11 mouse cellular contexts compared by ENCODE assay signal in the genomic region with DNA sequence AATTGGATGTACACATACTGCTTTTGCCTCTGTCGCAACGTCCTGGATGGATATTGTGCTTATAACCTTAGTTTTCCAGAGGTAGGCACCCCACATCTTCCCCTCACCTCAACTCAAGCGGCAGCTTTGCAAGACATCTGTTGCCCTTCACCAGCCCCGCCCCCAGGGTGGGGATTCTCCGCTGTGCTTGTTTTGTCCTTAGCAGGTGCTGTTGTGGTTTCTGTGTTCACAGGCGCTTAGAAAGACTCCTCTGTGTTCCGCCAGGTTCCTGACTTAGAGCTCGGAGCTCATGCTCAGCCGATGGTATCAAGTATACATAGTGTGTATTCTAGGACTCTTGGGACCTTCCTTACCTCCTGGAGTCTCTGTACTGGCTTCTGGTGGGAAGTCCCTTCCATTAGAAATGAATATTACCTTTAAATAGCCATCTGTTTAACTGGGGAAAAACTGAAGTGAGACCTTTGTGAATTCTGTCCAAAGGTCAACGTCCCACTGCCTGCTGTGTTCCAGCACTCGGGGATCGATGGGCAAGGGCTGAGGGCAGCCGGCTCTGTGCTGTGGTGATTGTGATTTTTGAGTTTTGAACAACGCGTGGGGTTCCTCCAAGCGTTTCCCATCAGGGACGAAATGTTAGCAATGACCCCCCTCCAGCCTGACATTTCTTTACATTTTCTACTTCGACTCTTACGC. TPM values are rescaled to one million over a fixed set of nuclear protein-coding genes. Genes with fewer than 3 reads are reported as not detected.
DNase-seq lines count a peak whose midpoint lies in the region; ATAC-seq and TF ChIP-seq lines count a peak whose summit lies in the region.
"Had no signal": no experiment of that assay in that cellular context is flagged by ENCODE, and none has a peak within 500 bp of the region (broad histone marks: within the 10 kb centered on the region; RNA-seq: fewer than 3 reads in every experiment).

No protein-coding gene starts in this region.

- peak; percentile 8 to 23 for DNase-seq in heart, postnatal 14 days
- DNase-seq in heart, postnatal 25 days (ENCODE audit: low spot score) = no peak
- DNase-seq in thymus, postnatal 0 days (ENCODE audit: low spot score) = peak; percentile 95
- no peak for DNase-seq in right cerebral cortex, postnatal 4 days
- DNase-seq: gastrocnemius, postnatal 10 days had no signal

- H3K9ac ChIP-seq in forebrain, embryonic 12.5 days = no peak overlapping the region
- H3K9ac ChIP-seq in hindbrain, embryonic 12.5 days = no peak overlapping the region
- H3K9ac ChIP-seq: intestine, embryonic 15.5 days had no signal

- H3K79me2 ChIP-seq in myocyte (ENCODE audit: control insufficient read depth, insufficient read depth) = no peaks in the 10 kb centered on the region

- peaks cover 8% of the 10 kb centered on the region for H3K4me1 ChIP-seq in forebrain, embryonic 12.5 days
- H3K4me1 ChIP-seq in hindbrain, embryonic 12.5 days = peaks cover 10% of the 10 kb centered on the region

- 87% methylated on average over 19 of the region's 19 CpGs for WGBS in forebrain, embryonic 12.5 days
- WGBS in hindbrain, embryonic 12.5 days = 83% methylated on average over 19 of the region's 19 CpGs

- H3K36me3 ChIP-seq in myocyte (ENCODE audit: control insufficient read depth, insufficient read depth) = no peaks in the 10 kb centered on the region
- H3K36me3 ChIP-seq in forebrain, embryonic 12.5 days (replicated peaks) = no peaks in the 10 kb centered on the region
- H3K36me3 ChIP-seq in hindbrain, embryonic 12.5 days = no peaks in the 10 kb centered on the region
- H3K36me3 ChIP-seq: intestine, embryonic 15.5 days had no signal

- H3K27ac ChIP-seq in forebrain, embryonic 12.5 days = no peak overlapping the region
- H3K27ac ChIP-seq in hindbrain, embryonic 12.5 days = no peak overlapping the region
- H3K27ac ChIP-seq: intestine, embryonic 15.5 days; macrophage had no signal

- no peaks in the 10 kb centered on the region for H3K9me3 ChIP-seq in forebrain, embryonic 12.5 days
- no peaks in the 10 kb centered on the region for H3K9me3 ChIP-seq in hindbrain, embryonic 12.5 days (replicated peaks)
- H3K9me3 ChIP-seq: intestine, embryonic 15.5 days had no signal

- TF ChIP-seq POLR2A in myocyte (IDR thresholded peaks at IDR 0.05; ENCODE audit: insufficient read length, low read depth) = no peak

- intact Hi-C loops in heart, postnatal 14 days (cut with DNase I) = no loop called here
- intact Hi-C loops in heart, postnatal 25 days (cut with DNase I) = no loop called here

- ATAC-seq in CD4-positive, CD25-positive, alpha-beta regulatory T cell, adult 4 months = peak; percentile 95
- no peak for ATAC-seq in forebrain, embryonic 12.5 days (ENCODE audit: low FRiP score)
- no peak for ATAC-seq in hindbrain, embryonic 12.5 days (ENCODE audit: low FRiP score)
- ATAC-seq: intestine, embryonic 15.5 days had no signal

- no peak overlapping the region for H3K4me2 ChIP-seq in myocyte (ENCODE audit: low read depth)
- H3K4me2 ChIP-seq in forebrain, embryonic 12.5 days = no peak overlapping the region
- no peak overlapping the region for H3K4me2 ChIP-seq in hindbrain, embryonic 12.5 days (replicated peaks)
- H3K4me2 ChIP-seq: intestine, embryonic 15.5 days had no signal

- H3K4me3 ChIP-seq in myocyte = no peak overlapping the region
- H3K4me3 ChIP-seq in forebrain, embryonic 12.5 days (replicated peaks) = no peak overlapping the region
- H3K4me3 ChIP-seq in hindbrain, embryonic 12.5 days = no peak overlapping the region
- H3K4me3 ChIP-seq: intestine, embryonic 15.5 days had no signal

- H3ac ChIP-seq in myocyte (ENCODE audit: control insufficient read depth, insufficient read length) = no peak overlapping the region

- no peaks in the 10 kb centered on the region for H3K27me3 ChIP-seq in myocyte (ENCODE audit: control insufficient read depth, insufficient read depth, insufficient read length)
- H3K27me3 ChIP-seq in forebrain, embryonic 12.5 days = no peaks in the 10 kb centered on the region
- H3K27me3 ChIP-seq in hindbrain, embryonic 12.5 days = no peaks in the 10 kb centered on the region
- H3K27me3 ChIP-seq: intestine, embryonic 15.5 days had no signal

TF ChIP-seq in myocyte, 11 proteins besides CTCF, POLR2A, EP300 and RAD21:
- TF ChIP-seq REST (IDR thresholded peaks at IDR 0.05; ENCODE audit: insufficient read depth, insufficient read length) (no peak), POLR2AphosphoS2 (IDR thresholded peaks at IDR 0.05; ENCODE audit: insufficient read length, low read depth) (no peak), CEBPB (IDR thresholded peaks at IDR 0.05; ENCODE audit: insufficient read depth, poor library complexity, severe bottlenecking) (no peak), USF1 (IDR thresholded peaks at IDR 0.05; ENCODE audit: low read depth) (no peak), TCF3 (IDR thresholded peaks at IDR 0.05; ENCODE audit: insufficient read length, low read depth) (peak; percentile 12), TCF12 (IDR thresholded peaks at IDR 0.05; ENCODE audit: insufficient read depth, poor library complexity, severe bottlenecking) (peak; percentile 83), E2F4 (IDR thresholded peaks at IDR 0.05; ENCODE audit: insufficient read depth) (no peak), MYOG (IDR thresholded peaks at IDR 0.05; ENCODE audit: control insufficient read depth in 1 of 3, insufficient read depth in 1 of 3, insufficient read length in 2 of 3, low read depth in 2 of 3) (peak in 2 of 3 experiments; percentile 75 to 86), SRF (IDR thresholded peaks at IDR 0.05; ENCODE audit: control insufficient read depth, insufficient read length, low read depth) (no peak), MAX (IDR thresholded peaks at IDR 0.05; ENCODE audit: low read depth) (no peak), MYOD1 (IDR thresholded peaks at IDR 0.05; ENCODE audit: control insufficient read depth in 1 of 3, insufficient read length in 2 of 3, low read depth in 2 of 3) (peak; percentile 60 to 84 (median 62))

RNA-seq across cellular contexts. Expression of gene Fam8a1, which starts 52.5 kb away (rescaled TPM):
- 10 to 100 TPM; 37.3 to 38.5 TPM for total RNA-seq in heart, postnatal 14 days (2021)
- 10 to 100 TPM; 31.0 to 37.0 TPM for total RNA-seq in heart, postnatal 25 days (2021)
- 1 to 10 TPM; 8.5 to 9.0 TPM for polyA plus RNA-seq in CD4-positive, CD25-positive, alpha-beta regulatory T cell, adult 4 months (2017; shearing (Covaris generic))
- polyA plus RNA-seq in myocyte (2012; fragmentation: generic; extraction: Trizol) = 15.7 TPM
- 6.4 and 9.4 TPM in 2 replicates for polyA plus RNA-seq in thymus, postnatal 0 days (2015; fragmentation: Nextera tagmentation; extraction: Ambion mirVana)
- 20.2 and 21.0 TPM in 2 replicates for polyA plus RNA-seq in forebrain, embryonic 12.5 days (2016; fragmentation: Nextera tagmentation; extraction: Ambion mirVana)
- 22.9 and 24.9 TPM in 2 replicates for polyA plus RNA-seq in hindbrain, embryonic 12.5 days (2016; fragmentation: Nextera tagmentation; extraction: Ambion mirVana)

Comparison
In these comparisons a context has a peak if more than half of its experiments do, and no peak if none do; other contexts are left out.
1. DNase-seq: peak in heart, postnatal 14 days (2 of 2) and thymus, postnatal 0 days (single experiment); none in heart, postnatal 25 days (single experiment) and right cerebral cortex, postnatal 4 days (single experiment).